Mouse (Mus musculus) thymus, adult 2 months (tissue): ENCODE results near the gene Galnt11. TPM values are rescaled to one million over a fixed set of nuclear protein-coding genes. Genes with fewer than 3 reads are reported as not detected.

Experiments used
- DNase-seq: peaks from one replicate; pipeline ENCODE4 v3.0.0; 2021
- H3K27ac ChIP-seq: fragments of 200-500 bp; 2 replicates; pipeline ENCODE4 v1.5.1; 2012; ENCODE audit warnings: low read length, control low read depth; ENCODE audit not compliant: control insufficient read depth, insufficient read depth
- H3K27me3 ChIP-seq: fragments of 200-500 bp; 2 replicates; pipeline ENCODE4 v1.6.1; 2012; ENCODE audit warnings: mild to moderate bottlenecking, low read length, moderate library complexity, mixed read lengths; ENCODE audit not compliant: control insufficient read depth, insufficient read depth
- H3K36me3 ChIP-seq: fragments of 200-500 bp; 2 replicates; pipeline ENCODE4 v1.6.1; 2012; ENCODE audit warnings: mild to moderate bottlenecking, low read length, moderate library complexity; ENCODE audit not compliant: control insufficient read depth, insufficient read depth
- H3K4me1 ChIP-seq: fragments of 200-500 bp; replicated peaks from 2 replicates; pipeline ENCODE4 v1.6.1; 2012; ENCODE audit warnings: low read length; ENCODE audit not compliant: control insufficient read depth, insufficient read depth
- H3K4me3 ChIP-seq: fragments of 200-500 bp; 2 replicates; pipeline ENCODE4 v1.5.1; 2012; ENCODE audit warnings: mild to moderate bottlenecking, low read length, control low read depth, moderate library complexity; ENCODE audit not compliant: control insufficient read depth, insufficient read depth
- CTCF ChIP-seq: fragments of 200-500 bp; IDR thresholded peaks from 2 replicates; pipeline ENCODE4 v1.5.1; 2012; ENCODE audit warnings: mild to moderate bottlenecking, control low read depth, low read length, moderate library complexity, borderline replicate concordance; ENCODE audit not compliant: control insufficient read depth, poor library complexity, insufficient read depth; ENCODE audit errors: extremely low read depth
- POLR2A ChIP-seq: fragments of 200-500 bp; IDR thresholded peaks from 2 replicates; pipeline ENCODE4 v1.6.1; 2012; ENCODE audit warnings: mild to moderate bottlenecking, low read length, control low read depth, moderate library complexity; ENCODE audit not compliant: control insufficient read depth, poor library complexity, insufficient read depth; ENCODE audit errors: extremely low read depth
- WGBS: fragments of 180-500 bp; shearing (Covaris S2); methylation state at CpG from one replicate; pipeline ENCODE4 v1.1.7; 2018; 5-methylcytosine and 5-hydroxymethylcytosine counted together
- polyA plus RNA-seq: library from polyadenylated mRNA; depleted of rRNA; stranded (reverse); fragments of >200 nt; gene quantifications from 2 replicates; pipeline ENCODE4 v1.2.3, GENCODE M21; 2012; rRNA removed

Gene Galnt11
- polyA plus RNA-seq, 1 experiment, result 14.6 TPM

DNA sequence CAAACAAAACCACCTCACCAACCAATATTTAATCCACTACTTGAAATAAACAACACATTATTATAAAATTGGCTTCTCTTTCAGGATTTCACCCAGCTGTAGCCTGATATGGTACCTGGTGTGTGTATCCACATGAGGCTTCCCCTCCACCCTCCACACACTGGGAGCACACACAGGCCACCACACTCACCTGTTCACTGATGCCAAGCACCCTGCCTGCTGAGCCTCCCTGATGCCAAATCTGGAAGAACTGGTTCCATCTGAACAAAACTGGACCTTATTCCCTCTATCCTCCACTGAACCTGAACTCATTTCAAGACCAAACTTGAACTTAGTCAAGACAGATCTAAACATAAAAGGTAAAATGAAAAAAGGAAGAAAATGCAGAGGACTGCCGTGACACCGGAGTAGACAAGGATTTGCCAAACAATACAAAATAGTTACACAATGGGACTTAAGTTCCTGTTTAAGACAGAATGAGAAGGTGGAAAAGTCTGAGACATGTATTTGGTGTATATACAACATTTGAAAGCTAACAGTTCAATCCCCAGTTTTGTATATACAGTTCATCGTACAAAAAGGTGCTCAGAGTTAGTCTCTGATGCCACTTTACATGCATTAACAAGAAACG, 46.7 kb downstream of the Galnt11 start:
- Histone ChIP-seq H3K27ac (no peak overlapping the region), H3K4me3 (no peak overlapping the region), H3K36me3 (peaks cover 26% of the 10 kb centered on the region), H3K27me3 (no peaks in the 10 kb centered on the region), H3K4me1 (no peaks in the 10 kb centered on the region)
- WGBS, result 95% methylated on average over 4 of the region's 4 CpGs
- no peak for TF ChIP-seq POLR2A
- TF ChIP-seq CTCF, result no peak
- DNase-seq, result no peak

GRCm38 (mm10) chr5:25275629-25276028, 53.9 kb downstream of the Galnt11 start:
- H3K27me3 ChIP-seq, result no peaks in the 10 kb centered on the region
- no peaks in the 10 kb centered on the region for H3K4me1 ChIP-seq
- 92% methylated on average over 10 of the region's 10 CpGs for WGBS
- DNase-seq, result no peak
- H3K27ac ChIP-seq, result no peak overlapping the region
- TF ChIP-seq POLR2A (no peak), CTCF (no peak)
- H3K36me3 ChIP-seq, result peaks cover 79% of the 10 kb centered on the region
- no peak overlapping the region for H3K4me3 ChIP-seq

DNA sequence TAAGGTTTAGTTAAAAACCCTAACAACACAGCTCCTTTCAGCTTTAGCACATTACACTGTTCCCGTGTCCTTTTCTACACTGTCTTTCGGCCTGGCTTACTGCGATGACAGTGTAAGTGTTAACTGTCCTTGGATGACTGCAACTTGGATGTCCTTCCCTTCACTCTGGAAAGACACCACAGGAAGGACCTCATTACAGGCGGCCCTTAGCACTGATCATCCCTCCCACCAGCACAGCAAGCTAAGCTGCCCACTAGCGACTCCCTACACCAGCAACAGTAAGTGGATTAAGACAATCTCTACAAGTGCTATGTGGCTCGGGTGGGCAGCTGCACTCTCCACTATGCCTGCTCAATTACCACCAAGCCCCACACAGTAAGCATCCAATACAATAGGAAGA, 54.7 kb downstream of the Galnt11 start:
- no peak for DNase-seq
- Histone ChIP-seq H3K4me1 (no peaks in the 10 kb centered on the region), H3K27me3 (no peaks in the 10 kb centered on the region), H3K36me3 (peaks cover 84% of the 10 kb centered on the region), H3K4me3 (no peak overlapping the region), H3K27ac (no peak overlapping the region)
- 95% methylated on average over 6 of the region's 6 CpGs for WGBS
- no peak for TF ChIP-seq CTCF
- no peak for TF ChIP-seq POLR2A

- Histone ChIP-seq H3K27ac (no peak overlapping the region), H3K4me3 (no peak overlapping the region), H3K27me3 (no peaks in the 10 kb centered on the region), H3K4me1 (no peaks in the 10 kb centered on the region), H3K36me3 (peaks cover 73% of the 10 kb centered on the region)
- DNase-seq, result no peak
- no peak for TF ChIP-seq CTCF
- no peak for TF ChIP-seq POLR2A
- WGBS, result 98% methylated on average over 13 of the region's 13 CpGs
Measured at GRCm38 (mm10) chr5:25283988-25284387, 62.3 kb downstream of the Galnt11 start.

DNA sequence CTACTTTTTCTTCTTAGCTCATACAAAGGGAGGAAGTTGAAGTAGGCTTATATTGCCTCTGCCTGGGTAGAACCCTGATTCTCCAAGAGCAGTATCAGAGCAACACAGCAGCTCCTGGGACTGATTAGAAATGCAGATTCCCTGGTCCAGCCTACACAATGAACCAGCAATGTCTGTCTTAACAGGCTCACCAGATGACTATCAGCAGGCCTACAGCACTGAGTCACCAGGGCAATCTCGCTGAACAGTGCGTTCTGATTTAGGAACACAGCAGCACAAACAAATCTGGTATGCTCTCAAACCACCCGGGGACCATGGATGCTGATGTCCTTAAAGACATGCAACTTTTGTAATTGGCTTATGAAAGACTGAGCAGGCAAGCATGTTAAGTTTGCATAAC, 75.1 kb downstream of the Galnt11 start:
- WGBS, result 89% methylated on average over 3 of the region's 3 CpGs
- H3K36me3 ChIP-seq, result peaks cover 45% of the 10 kb centered on the region
- H3K27ac ChIP-seq, result no peak overlapping the region
- no peak overlapping the region for H3K4me3 ChIP-seq
- no peak for TF ChIP-seq POLR2A
- no peak for TF ChIP-seq CTCF
- no peaks in the 10 kb centered on the region for H3K27me3 ChIP-seq
- no peaks in the 10 kb centered on the region for H3K4me1 ChIP-seq
- DNase-seq, result no peak

- no peaks in the 10 kb centered on the region; the same call in 1 of the 2 replicates for H3K4me1 ChIP-seq
- WGBS, result 100% methylated on average over 2 of the region's 2 CpGs
- H3K4me3 ChIP-seq, result no peak overlapping the region
- no peak for DNase-seq
- no peak for TF ChIP-seq POLR2A
- TF ChIP-seq CTCF, result no peak
- H3K27ac ChIP-seq, result no peak overlapping the region
- H3K27me3 ChIP-seq, result no peaks in the 10 kb centered on the region
- H3K36me3 ChIP-seq, result peaks cover 45% of the 10 kb centered on the region
Measured at GRCm38 (mm10) chr5:25310226-25310625, 88.5 kb downstream of the Galnt11 start.

DNA sequence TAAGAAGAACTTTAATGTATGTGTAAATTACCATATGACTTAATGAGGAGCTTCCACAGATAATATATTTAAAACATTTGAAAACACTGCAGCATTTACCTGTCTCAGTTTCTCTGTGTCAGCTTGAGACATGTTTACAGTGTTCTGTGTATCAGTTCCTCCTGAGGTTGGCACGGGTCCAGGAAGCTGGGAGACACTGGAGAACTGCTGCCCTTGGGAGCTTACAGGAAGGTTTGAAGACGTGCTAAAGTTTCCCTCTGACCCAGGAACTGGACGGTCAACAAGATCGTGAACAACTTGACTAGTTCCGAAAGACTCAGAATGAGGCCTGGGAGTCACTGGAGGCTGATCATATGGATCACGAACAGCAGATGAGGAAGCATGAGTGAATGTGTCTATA, 92.2 kb downstream of the Galnt11 start:
- 90% methylated on average over 6 of the region's 6 CpGs for WGBS
- TF ChIP-seq CTCF (no peak), POLR2A (no peak)
- peaks cover 53% of the 10 kb centered on the region for H3K36me3 ChIP-seq
- H3K27ac ChIP-seq, result no peak overlapping the region
- H3K4me3 ChIP-seq, result no peak overlapping the region
- no peak for DNase-seq
- no peaks in the 10 kb centered on the region; the same call in 1 of the 2 replicates for H3K4me1 ChIP-seq
- H3K27me3 ChIP-seq, result no peaks in the 10 kb centered on the region

Other genes with a start within 250 kb of the Galnt11 start
- gene Prkag2, start 121.3 kb upstream of the Galnt11 start, polyA plus RNA-seq, result 21.4 and 23.5 TPM in 2 replicates
- not detected in 2 replicates for gene Galntl5, start 40.4 kb upstream of the Galnt11 start, polyA plus RNA-seq
- not detected in 2 replicates for gene E130116L18Rik, start 1.2 kb downstream of the Galnt11 start, polyA plus RNA-seq